Mouse (Mus musculus) embryo, embryonic 11 days (tissue): ENCODE data around the gene Rmnd5b.
"Not testable (repeated sequence)": the region's sequence is repeated elsewhere in the genome, so short reads cannot be mapped to it uniquely, and the experiment has no call there.

Experiments
- DNase-seq: peaks from one replicate; pipeline ENCODE4 v3.0.0-alpha.2; 2015

The Rmnd5b gene

GRCm38 (mm10) chr11:51635525-51636322 lies at the start of gene Rmnd5b:
Rmnd5b (minus strand) TSS chr11:51635896.
- DNase-seq: peak; percentile 90

- DNase-seq: peak; percentile 15
Observed at GRCm38 (mm10) chr11:51681976-51682374, 46.3 kb upstream of the Rmnd5b start.

DNA sequence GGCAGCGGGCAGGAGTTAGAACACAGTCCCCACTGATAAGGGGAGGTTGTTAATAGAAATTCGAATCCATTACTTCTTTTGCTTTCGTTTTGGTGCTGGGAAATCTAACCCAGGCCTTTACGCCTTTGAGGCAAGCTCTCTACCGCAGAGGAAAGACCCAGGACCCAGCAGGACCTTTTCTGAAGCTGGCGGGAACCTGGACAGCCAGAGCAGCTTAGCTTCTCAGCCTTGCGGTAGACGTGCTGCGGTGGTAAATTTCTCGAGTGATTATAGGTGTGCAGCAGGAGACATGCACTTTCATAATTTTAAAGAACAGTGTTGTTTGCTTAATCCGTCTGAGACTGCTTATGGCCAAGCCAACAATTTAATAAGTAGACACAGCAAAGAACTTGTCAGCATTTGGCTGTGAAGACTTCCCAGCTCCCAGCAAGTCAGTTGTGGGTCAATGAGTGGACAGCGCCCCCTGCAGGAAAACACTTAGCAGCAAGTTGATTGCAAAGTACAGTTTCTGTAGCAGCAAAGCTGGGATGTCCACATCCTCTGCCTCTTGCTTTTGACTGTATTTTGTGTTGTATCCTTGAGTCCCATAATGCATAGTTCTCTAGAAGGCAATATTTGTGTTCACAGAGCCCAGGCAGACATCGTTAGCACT lies 45.8 kb upstream of the Rmnd5b start:
- peak; percentile 88 for DNase-seq

- DNase-seq: no peak
Observed at GRCm38 (mm10) chr11:51679466-51679865, 43.8 kb upstream of the Rmnd5b start.

GRCm38 (mm10) chr11:51677737-51678418 lies 42.2 kb upstream of the Rmnd5b start:
- no peak for DNase-seq

DNA sequence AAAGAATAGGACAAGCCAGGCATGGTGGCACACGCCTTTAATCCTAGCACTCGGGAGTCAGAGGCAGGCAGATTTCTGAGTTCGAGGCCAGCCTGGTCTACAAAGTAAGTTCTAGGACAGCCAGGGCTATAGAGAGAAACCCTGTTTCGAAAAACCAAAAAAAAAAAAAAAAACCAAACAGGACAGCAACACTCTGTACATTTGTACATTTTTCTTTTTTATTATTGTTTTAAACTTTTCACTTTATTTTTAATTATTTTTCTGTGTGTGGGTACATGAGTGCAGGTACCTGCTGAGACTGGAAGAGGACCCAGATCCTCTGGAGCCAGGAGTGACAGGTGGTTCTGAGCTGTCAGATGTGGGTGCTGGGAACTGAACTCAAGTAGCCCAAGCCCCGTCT lies 39.7 kb upstream of the Rmnd5b start:
- no peak for DNase-seq

DNA sequence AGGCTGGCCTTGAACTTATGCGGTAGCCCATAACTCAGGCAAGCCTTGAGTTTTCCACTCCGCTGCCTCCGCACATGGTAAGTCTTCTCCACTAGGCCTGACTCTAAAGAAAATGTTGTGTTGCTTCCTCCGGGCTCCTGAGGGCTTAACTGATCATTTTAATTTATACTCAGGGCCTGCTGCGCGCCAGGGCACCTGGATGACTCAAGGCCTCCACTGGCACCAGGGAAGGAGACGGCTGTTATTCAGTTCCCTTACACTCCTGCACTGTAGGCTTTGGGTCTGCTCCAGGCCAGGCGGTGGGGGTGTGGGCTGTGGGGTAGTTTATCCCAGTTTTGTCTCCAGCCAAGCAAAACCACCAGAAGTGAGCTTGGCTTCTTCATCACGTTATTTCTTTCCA lies 37.6 kb upstream of the Rmnd5b start:
- no peak for DNase-seq

- DNase-seq: no peak
Observed at GRCm38 (mm10) chr11:51671376-51671775, 35.7 kb upstream of the Rmnd5b start.

DNA sequence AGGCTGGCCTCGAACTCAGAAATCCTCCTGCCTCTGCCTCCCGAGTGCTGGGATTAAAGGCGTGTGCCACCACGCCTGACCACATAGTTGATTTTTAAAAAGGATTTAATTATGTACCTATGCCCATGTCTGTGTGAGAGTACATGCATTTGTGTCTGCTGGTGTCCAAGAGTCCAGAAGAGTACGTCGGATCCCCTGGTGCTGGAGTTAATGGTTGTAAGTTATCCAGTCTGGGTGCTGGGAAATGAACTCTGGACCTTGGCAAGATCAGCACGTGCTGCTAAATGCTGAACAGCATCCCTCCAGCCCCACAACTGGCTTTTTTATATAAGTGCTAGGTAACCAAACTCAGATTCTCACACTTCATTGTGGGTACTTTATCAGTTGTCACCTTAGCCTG lies 35.1 kb upstream of the Rmnd5b start:
- DNase-seq: no peak

- DNase-seq: not testable (repeated sequence)
Observed at GRCm38 (mm10) chr11:51664747-51665146, 29.1 kb upstream of the Rmnd5b start.

DNA sequence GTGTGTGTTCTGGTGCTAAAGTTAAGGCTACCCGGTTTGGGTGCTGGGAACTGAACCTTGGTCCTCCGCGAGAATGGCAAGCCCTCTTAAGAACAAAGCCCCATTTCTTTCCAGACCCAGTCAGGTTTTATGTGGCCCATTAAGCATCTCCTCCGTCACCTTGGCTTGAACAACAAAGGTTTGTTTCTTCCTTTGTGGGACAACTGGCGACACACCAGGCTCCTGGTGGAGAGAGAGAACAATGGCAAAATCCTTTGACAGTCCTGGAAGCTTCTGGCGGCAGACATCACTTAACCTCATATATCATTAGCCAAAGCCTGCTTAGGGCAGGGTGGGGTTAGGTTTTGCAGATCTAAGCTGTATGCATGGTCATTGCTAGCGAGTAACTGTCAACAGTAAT lies 26.9 kb upstream of the Rmnd5b start:
- no peak for DNase-seq

DNA sequence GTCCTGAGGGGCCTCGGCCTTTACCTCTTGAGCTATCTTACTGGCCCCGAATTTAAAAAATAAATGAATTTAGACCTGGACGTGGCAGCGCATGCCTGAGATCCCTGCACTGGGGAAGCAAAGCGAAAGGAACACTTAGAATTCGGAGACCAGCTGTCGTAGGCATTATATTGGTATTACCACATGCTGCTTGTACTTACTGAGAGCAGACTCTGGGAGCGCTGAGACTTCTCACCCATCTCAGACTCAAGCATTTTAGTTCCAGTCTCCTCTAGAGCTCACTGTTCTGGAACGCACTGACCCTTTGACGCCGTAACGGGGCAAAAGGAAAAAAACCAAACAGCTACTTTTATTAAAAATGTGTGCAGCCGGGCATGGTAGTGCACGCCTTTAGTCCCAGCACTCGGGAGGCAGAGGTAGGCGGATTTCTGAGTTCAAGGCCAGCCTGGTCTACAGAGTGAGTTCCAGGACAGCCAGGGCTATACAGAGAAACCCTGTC lies 26.2 kb upstream of the Rmnd5b start:
- no peak for DNase-seq

- no peak for DNase-seq
Observed at GRCm38 (mm10) chr11:51658705-51659104, 23.0 kb upstream of the Rmnd5b start.

- no peak for DNase-seq
Observed at GRCm38 (mm10) chr11:51658291-51658690, 22.6 kb upstream of the Rmnd5b start.

DNA sequence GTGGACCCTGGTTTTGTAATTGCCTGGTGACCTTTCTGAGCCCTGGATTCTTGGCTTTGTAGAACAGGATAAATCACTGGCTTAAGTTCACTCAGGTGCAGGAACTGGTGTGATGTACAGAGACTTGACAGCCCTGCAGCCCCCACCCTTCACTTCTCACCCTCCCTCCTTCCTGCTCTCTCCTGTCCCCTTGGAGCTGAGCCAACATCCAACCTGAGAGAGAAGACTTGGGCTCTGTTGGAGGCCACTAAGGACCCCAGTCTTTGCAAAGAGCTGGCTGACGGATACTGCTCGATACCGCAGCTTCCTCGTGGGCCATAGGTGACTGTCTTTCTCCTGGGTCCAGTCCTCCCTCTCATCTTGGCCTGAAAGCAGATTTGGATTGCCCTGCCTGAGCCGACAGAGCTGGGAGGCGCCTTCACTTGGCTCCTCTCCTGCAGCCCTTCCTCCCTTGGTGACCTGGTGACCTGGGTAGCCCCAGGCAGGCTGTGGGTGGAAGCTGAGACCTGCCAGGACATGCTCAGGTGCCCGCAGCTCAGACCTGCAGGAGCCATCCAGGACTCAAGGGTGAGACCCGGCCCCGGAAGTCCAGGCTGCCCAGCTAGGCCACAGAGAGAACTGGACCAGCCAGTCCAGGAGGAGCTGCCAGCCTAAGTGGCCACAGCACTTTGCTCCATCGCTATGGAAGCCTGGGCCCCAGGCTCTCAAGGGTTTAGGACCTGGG lies 21.3 kb upstream of the Rmnd5b start:
- DNase-seq: no peak

DNA sequence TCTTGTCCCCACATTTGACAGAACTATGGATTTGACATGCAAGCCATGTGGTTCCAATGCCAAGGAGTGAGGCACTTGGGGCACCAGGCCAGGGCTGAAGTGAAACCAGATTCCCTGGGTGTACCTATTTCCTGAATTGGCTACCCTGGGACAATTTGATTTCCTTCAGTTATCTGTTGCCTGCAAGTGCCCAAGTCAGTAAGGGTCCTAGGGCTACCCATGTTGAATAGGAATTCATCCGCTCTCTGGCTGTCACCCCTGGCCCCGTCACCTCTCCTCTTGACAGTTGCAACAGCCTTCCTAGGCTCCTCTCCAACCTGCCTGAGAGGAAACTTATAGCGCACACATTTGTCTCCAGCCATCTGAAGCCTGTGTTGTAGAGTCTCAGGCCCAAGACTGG lies 19.2 kb upstream of the Rmnd5b start:
- no peak for DNase-seq

- DNase-seq: no peak
Observed at GRCm38 (mm10) chr11:51653736-51654135, 18.0 kb upstream of the Rmnd5b start.

- DNase-seq: no peak
Observed at GRCm38 (mm10) chr11:51652889-51653418, 17.3 kb upstream of the Rmnd5b start.

GRCm38 (mm10) chr11:51650691-51651515 lies 15.2 kb upstream of the Rmnd5b start, which contains the start of the genes N4bp3 and D930048N14Rik:
N4bp3 (minus strand) TSS chr11:51650842.
D930048N14Rik (plus strand) TSS chr11:51650954.
- peak; percentile 88 for DNase-seq

DNA sequence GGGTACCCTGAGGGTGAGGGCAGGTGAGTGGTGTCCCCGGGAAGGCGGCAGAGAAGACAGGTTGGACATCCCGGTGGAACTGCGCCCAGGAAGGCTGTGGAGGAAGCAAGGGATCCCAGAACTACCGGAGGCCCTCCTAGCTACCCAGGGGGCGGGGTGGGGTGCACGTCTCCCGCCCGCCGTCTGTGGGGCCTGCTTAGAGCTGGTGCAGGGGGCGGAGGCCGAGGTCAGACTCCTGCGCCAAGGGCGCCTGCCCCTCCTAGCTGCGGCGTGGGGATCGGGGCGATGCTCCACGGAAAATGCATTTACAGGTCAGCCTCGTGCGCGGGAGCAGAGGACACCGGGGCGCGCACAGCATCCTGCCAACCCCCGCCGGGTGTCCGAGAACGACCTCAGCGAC lies 14.6 kb upstream of the Rmnd5b start:
- DNase-seq: peak; percentile 35

- peak; percentile 51 for DNase-seq
Observed at GRCm38 (mm10) chr11:51649889-51650199, 14.1 kb upstream of the Rmnd5b start.
